Mouse (Mus musculus) liver, embryonic 14.5 days (tissue): Measurements from ENCODE around the gene Ska3. TPM values are rescaled to one million over a fixed set of nuclear protein-coding genes. Genes with fewer than 3 reads are reported as not detected.

Experiments used
- ATAC-seq: fragments of 200-750 bp; cut with Nextera tagmentation; 2 replicates; pipeline ENCODE4 v1.8.0; 2017; ENCODE audit warnings: moderate number of reproducible peaks, mild to moderate bottlenecking, moderate library complexity; ENCODE audit not compliant: insufficient read depth
- DNase-seq, 3 experiments: peaks; one replicate each; pipeline ENCODE4 v3.0.0-alpha.2; 2012 to 2013; ENCODE audit warnings: low read depth in 3 of 3, low spot score in 3 of 3
- H3K27ac ChIP-seq: fragments of 300-500 bp; sonication (generic); 2 replicates; pipeline ENCODE4 v1.5.1; 2014; ENCODE audit warnings: moderate library complexity, mild to moderate bottlenecking, control low read depth, inconsistent platforms
- H3K27me3 ChIP-seq: fragments of 300-500 bp; sonication (generic); 2 replicates; pipeline ENCODE4 v1.6.1; 2014; ENCODE audit warnings: mild to moderate bottlenecking, low read length, moderate library complexity; ENCODE audit not compliant: control insufficient read depth, insufficient read depth
- H3K36me3 ChIP-seq: fragments of 300-500 bp; sonication (generic); replicated peaks from 2 replicates; pipeline ENCODE4 v1.6.1; 2014; ENCODE audit warnings: low read depth; ENCODE audit not compliant: control insufficient read depth, insufficient read depth
- H3K4me1 ChIP-seq, 2 experiments: fragments of 200-500 bp in 1 of 2; fragments of 300-500 bp in 1 of 2; sonication (generic) in 1 of 2; replicated peaks; 2 replicates each; pipeline ENCODE4 v1.6.1; 2012 to 2014; ENCODE audit warnings: antibody characterized with exemption in 1 of 2, inconsistent platforms in 1 of 2, low read length in 1 of 2; ENCODE audit not compliant: control insufficient read depth in 2 of 2, insufficient read depth in 2 of 2
- H3K4me2 ChIP-seq: fragments of 300-500 bp; sonication (generic); 2 replicates; pipeline ENCODE4 v1.6.1; 2014; ENCODE audit warnings: low read depth, mild to moderate bottlenecking, control low read depth, moderate library complexity
- H3K4me3 ChIP-seq, 2 experiments: fragments of 200-500 bp in 1 of 2; fragments of 300-500 bp in 1 of 2; sonication (generic) in 1 of 2; 2 replicates each; pipeline ENCODE4 v1.5.1; 2012 to 2014; ENCODE audit warnings: low read depth in 2 of 2, low read length in 2 of 2, mild to moderate bottlenecking in 2 of 2, control low read depth in 1 of 2, inconsistent platforms in 1 of 2, moderate library complexity in 1 of 2; ENCODE audit not compliant: insufficient read depth in 1 of 2
- H3K9ac ChIP-seq: fragments of 300-500 bp; sonication (generic); replicated peaks from 2 replicates; pipeline ENCODE4 v1.6.1; 2014; ENCODE audit warnings: mild to moderate bottlenecking, control low read depth, moderate library complexity
- H3K9me3 ChIP-seq: fragments of 300-500 bp; sonication (generic); 2 replicates; pipeline ENCODE4 v1.6.1; 2016; ENCODE audit warnings: low read length, mixed read lengths; ENCODE audit not compliant: control insufficient read depth
- CTCF ChIP-seq: IDR thresholded peaks from 2 replicates; pipeline ENCODE4 v1.5.1; 2016; ENCODE audit warnings: antibody characterized with exemption, low read depth, control low read depth
- EP300 ChIP-seq: IDR thresholded peaks from 2 replicates; pipeline ENCODE4 v1.6.1; 2016; ENCODE audit warnings: antibody characterized with exemption, low read depth
- WGBS: fragments of 180-500 bp; shearing (Covaris S2); extraction: QIAGEN DNeasy Blood & Tissue Kit; methylation state at CpG from one replicate; pipeline ENCODE4 v1.1.7; 2014; ENCODE audit not compliant: insufficient replicate concordance; 5-methylcytosine and 5-hydroxymethylcytosine counted together
- polyA plus RNA-seq, 2 experiments: library from polyadenylated mRNA; depleted of rRNA in 1 of 2; stranded (reverse) in 1 of 2; unstranded in 1 of 2; fragments of >200 nt; fragmentation: Nextera tagmentation in 1 of 2; extraction: Ambion mirVana in 1 of 2; gene quantifications; 2 replicates each; pipeline versions ENCODE4 v1.2.1 to v1.2.3; 2012 to 2014

The Ska3 gene
- polyA plus RNA-seq, 2 experiments, result 8.1 to 9.6 TPM

DNA sequence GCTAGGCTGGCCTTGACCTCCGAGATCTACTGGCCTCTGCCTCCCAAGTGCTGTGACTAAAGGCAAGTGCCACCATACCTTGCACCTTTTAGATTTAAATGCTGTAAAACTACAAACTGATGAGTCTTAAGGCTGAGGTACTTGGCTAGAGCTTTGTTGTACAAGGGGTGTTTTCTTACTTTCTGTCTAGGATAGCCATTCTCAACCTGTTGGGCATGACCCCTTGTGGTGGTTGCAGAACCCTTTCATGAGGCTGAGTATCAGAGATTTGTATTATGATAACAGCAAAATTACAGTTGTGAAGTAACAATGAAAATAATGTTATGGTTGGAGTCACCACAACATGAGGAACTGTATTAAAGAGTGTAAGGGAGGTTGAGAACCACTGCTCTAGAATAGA is 1.3 kb upstream of the Ska3 start:
- no peaks in the 10 kb centered on the region for H3K27me3 ChIP-seq
- H3K9me3 ChIP-seq, result no peaks in the 10 kb centered on the region
- 44% methylated on average over 1 of the region's 1 CpGs for WGBS
- no peak for DNase-seq
- peaks cover 5% of the 10 kb centered on the region for H3K36me3 ChIP-seq
- TF ChIP-seq EP300 (no peak), CTCF (no peak)
- H3K4me3 ChIP-seq, result peak overlapping the region; percentile 80 to 99
- H3K4me2 ChIP-seq, result peak overlapping the region; percentile 97
- peak overlapping the region; percentile 96 for H3K9ac ChIP-seq
- ATAC-seq, result no peak
- peak overlapping the region; percentile 79 for H3K27ac ChIP-seq
- H3K4me1 ChIP-seq, result peaks cover 9 to 14% of the 10 kb centered on the region in 2 experiments

DNA sequence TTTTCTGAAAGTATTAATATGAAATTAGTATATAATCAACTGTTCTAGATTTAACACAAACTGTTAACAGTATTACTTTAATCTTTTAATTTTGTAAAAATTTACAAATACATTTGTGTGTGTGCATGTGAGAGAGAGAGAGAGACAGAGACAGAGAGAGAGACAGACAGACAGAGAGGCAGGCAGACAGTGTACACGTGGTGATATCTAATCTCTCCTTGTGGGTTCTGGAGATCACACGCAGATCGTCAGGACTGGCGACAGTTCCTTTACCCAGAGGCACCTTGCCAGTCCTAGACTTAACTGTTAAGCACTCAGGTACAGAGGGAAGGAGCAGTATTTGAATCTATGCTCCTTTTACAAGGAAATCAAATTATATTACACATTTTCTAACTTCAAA is 5.1 kb downstream of the Ska3 start:
- peaks cover 61% of the 10 kb centered on the region for H3K36me3 ChIP-seq
- no peak for ATAC-seq
- WGBS, result 13% methylated on average over 4 of the region's 4 CpGs

DNA sequence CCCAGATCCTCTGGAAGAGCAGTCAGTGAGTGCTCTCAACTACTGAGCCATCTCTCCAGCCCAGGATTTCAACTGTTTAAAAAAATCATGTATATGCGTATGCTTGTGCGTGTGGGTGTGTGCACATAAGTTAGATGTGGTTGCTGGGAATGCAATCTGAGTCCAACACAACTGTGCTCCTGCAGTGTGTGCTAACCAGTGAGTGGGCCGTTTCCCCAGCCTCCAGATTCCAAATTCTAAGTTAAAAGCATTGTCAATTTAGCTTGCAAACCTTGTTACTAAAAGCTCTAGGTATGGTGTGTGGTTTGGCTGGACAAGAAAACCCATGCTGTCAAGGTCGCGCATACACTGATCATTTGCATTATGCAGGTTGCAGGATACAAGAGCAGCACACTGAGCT is 14.1 kb downstream of the Ska3 start:
- H3K4me3 ChIP-seq, result no peak overlapping the region
- no peak for ATAC-seq
- WGBS, result 93% methylated on average over 5 of the region's 5 CpGs
- H3K9me3 ChIP-seq, result no peaks in the 10 kb centered on the region
- no peak overlapping the region for H3K4me2 ChIP-seq
- H3K27ac ChIP-seq, result no peak overlapping the region
- peaks cover 55% of the 10 kb centered on the region for H3K36me3 ChIP-seq
- TF ChIP-seq CTCF, result no peak; the same call in 1 of the 2 replicates
- TF ChIP-seq EP300, result no peak
- no peaks in the 10 kb centered on the region for H3K4me1 ChIP-seq
- DNase-seq, result no peak
- H3K27me3 ChIP-seq, result no peaks in the 10 kb centered on the region
- no peak overlapping the region for H3K9ac ChIP-seq

More for the DNA sequence above, 5.1 kb downstream of the Ska3 start:
- no peak overlapping the region for H3K27ac ChIP-seq
- TF ChIP-seq EP300 (no peak), CTCF (no peak)
- no peak for DNase-seq
- no peak overlapping the region for H3K9ac ChIP-seq
- H3K4me2 ChIP-seq, result no peak overlapping the region
- no peaks in the 10 kb centered on the region for H3K27me3 ChIP-seq
- no peaks in the 10 kb centered on the region for H3K9me3 ChIP-seq
- H3K4me1 ChIP-seq, result peaks cover 4 to 5% of the 10 kb centered on the region in 2 experiments
- H3K4me3 ChIP-seq, result no peak overlapping the region

DNA sequence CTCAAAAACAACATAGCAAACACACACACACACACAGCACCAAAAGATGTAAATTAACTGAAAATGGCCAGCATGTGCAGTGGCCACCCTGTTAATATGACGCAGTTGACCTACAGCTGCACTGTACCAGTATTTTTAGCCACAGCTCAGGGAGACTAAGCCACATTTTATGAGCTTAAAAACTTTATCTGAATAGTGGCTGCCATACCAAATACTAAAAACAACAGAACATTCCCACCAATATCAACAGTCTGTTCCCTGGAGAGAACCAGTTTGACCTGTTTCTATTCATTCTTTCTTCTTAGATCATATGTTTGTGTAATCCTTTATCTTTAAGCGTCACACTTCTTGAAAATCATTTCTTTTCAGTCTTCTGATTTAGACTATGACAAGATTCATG is 15.1 kb downstream of the Ska3 start:
- no peak for TF ChIP-seq CTCF
- TF ChIP-seq EP300, result no peak
- Histone ChIP-seq H3K36me3 (peaks cover 54% of the 10 kb centered on the region), H3K27ac (no peak overlapping the region)

GRCm38 (mm10) chr14:57808558-57808957 is 17.4 kb downstream of the Ska3 start:
- no peaks in the 10 kb centered on the region for H3K4me1 ChIP-seq
- H3K4me2 ChIP-seq, result no peak overlapping the region
- H3K27ac ChIP-seq, result no peak overlapping the region
- H3K9me3 ChIP-seq, result no peaks in the 10 kb centered on the region
- H3K4me3 ChIP-seq, result no peak overlapping the region
- TF ChIP-seq CTCF (peak; percentile 81), EP300 (no peak)
- peaks cover 66% of the 10 kb centered on the region for H3K36me3 ChIP-seq
- no peak overlapping the region for H3K9ac ChIP-seq
- no peaks in the 10 kb centered on the region for H3K27me3 ChIP-seq
- no peak for ATAC-seq
- 55% methylated on average over 5 of the region's 5 CpGs for WGBS
- peak in 2 of 3 experiments; percentile 41 to 51 for DNase-seq

More for the DNA sequence above, 15.1 kb downstream of the Ska3 start:
- H3K27me3 ChIP-seq, result no peaks in the 10 kb centered on the region
- no peaks in the 10 kb centered on the region for H3K9me3 ChIP-seq
- no peak overlapping the region for H3K4me3 ChIP-seq
- 86% methylated on average over 2 of the region's 2 CpGs for WGBS
- no peak overlapping the region for H3K9ac ChIP-seq
- H3K4me2 ChIP-seq, result no peak overlapping the region
- no peaks in the 10 kb centered on the region for H3K4me1 ChIP-seq
- ATAC-seq (no peak), DNase-seq (no peak)
